Mouse (Mus musculus): ENCODE results near the gene Alb.

Gene Alb

DNA sequence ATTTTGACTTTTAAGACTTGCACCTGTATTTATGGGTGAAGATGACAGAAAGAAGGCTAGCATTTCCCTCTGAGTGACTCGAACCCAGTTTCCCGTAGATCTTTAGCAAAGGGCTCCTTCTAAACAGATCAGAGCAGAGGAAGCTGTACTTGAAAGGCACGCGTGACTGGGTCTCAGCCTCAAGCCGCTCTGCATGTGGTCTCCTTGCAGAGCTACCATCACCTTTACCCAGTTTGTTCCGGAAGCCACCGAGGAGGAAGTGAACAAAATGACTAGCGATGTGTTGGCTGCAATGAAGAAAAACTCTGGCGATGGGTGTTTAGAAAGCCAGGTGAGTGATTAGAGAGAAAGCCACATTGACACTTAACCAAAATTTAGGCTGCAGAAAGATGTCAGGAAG, 31.7 kb downstream of the Alb start:
- DNase-seq (ENCODE audit: low read depth, low spot score): no peak

DNA sequence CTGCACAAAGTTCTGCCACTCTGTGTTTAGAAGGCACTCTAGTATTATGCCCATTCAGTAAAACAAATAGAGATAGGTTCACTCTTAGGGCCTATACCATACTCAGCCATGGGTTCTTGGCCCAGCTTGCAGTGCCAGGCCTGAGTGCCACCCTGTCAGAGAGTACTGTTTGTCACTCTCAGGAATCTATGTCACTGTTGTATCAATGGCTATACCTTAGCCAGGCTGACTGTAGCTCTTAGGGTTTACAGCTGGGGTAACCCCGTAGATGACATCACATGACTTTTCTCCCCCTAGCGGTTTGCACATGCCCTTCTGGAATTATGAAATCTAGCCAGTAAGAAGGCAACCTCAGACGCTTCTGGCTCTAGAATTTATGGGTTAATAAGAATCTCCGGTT, 33.6 kb downstream of the Alb start:
- no peak for DNase-seq (ENCODE audit: low read depth, low spot score)

DNA sequence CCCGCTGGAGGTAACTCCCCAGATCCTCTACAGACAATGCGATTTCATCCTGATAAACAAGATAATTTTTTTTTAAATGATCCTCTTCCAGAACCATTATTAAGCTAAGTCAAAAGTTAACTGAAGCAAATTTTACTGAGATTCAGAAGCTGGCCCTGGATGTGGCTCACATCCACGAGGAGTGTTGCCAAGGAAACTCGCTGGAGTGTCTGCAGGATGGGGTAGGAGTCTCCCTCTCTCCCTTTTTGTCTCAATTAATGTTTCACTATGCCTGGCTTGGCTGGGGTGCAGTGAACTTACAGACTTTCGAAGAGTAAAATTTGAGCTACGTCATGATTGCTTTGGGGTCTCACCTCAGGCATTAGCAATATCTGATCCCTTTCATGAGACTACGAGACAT, 38.8 kb downstream of the Alb start:
- DNase-seq (ENCODE audit: low read depth, low spot score): no peak

DNA sequence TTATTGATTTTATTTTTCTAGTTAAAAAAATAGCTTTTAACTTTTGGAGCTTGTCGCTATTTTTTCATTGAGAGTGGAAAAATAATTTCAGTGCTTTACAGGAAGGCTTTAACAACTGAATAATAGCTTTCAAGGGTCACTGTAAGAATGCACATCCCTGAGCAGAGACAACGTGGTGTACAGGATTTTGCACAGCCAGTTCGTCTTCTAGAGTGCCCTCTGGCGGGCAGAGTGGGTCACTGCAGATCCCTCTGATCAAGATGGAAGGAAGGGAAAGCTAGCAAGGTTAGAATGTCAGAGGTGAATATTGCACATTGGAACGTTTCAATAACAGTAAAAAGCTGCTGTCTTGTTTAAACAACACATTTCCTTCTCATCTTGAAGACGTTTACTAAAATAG, 40.0 kb downstream of the Alb start:
- DNase-seq (ENCODE audit: low read depth, low spot score): no peak

DNA sequence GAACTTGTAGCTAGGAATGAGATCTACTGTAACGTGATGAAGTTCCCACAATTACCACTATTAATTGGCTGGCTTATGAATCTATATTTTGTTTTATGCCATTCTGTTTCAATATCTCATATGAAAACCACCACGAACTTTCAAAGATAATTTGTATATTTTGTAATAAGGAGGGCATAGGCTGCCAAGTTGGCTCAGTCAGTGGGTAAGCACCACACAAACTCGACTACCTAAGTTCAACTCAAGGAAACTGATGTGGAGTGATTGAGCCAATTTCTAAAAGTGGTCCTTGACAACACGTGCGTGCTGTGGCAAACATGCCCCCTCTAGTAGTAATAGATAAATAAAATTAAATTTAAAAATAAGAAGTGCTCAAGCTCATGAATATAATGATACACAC, 41.1 kb downstream of the Alb start:
- DNase-seq (ENCODE audit: low read depth, low spot score): no peak

DNA sequence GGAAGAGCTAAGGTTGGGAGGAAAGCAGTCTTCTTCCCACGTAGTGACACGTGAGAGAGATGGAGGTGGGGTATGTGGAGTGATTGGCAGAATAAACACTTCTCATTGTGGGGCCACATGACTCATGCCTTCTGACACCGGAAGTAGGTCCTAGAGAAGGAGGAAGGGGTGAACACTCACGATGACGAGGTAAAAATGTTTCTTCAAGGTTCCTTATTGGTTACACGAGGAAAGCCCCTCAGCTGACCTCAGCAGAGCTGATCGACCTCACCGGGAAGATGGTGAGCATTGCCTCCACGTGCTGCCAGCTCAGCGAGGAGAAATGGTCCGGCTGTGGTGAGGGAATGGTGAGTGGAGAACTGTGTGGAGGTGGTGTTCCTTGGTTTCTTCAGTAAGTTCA, 44.0 kb downstream of the Alb start:
- DNase-seq (ENCODE audit: low read depth, low spot score): no peak

DNA sequence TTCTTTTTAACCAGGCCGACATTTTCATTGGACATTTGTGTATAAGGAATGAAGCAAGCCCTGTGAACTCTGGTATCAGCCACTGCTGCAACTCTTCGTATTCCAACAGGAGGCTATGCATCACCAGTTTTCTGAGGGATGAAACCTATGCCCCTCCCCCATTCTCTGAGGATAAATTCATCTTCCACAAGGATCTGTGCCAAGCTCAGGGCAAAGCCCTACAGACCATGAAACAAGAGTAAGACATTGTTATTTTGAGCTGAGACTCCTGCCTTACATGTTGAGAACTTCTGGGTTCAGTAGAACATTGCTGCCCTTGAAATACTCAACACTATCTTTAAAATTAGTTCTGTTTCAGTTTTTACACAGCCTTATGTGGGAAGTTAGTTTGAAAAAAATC, 45.8 kb downstream of the Alb start:
- DNase-seq (ENCODE audit: low read depth, low spot score): no peak

DNA sequence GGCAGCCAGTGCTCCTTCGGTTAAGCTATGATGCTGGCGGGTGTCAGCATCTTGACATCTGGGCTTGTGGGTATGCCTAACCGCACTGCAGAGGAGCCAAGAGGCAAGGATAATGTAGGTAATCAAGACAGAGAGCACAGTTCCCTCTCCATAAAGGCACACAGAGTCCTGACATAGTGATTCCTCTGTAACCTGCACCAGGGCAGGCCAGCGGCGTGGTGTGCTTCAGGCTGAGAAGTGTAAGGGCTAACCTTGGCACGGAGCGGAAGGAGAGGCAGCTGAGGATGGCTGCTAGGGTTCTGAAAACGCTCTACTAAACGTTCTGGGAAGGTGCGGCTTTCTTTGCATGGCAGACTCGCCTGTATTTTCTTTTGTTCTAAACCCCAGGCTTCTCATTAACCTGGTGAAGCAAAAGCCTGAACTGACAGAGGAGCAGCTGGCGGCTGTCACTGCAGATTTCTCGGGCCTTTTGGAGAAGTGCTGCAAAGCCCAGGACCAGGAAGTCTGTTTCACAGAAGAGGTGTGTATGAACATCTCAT, 46.8 kb downstream of the Alb start:
- DNase-seq (ENCODE audit: low read depth, low spot score): no peak

DNA sequence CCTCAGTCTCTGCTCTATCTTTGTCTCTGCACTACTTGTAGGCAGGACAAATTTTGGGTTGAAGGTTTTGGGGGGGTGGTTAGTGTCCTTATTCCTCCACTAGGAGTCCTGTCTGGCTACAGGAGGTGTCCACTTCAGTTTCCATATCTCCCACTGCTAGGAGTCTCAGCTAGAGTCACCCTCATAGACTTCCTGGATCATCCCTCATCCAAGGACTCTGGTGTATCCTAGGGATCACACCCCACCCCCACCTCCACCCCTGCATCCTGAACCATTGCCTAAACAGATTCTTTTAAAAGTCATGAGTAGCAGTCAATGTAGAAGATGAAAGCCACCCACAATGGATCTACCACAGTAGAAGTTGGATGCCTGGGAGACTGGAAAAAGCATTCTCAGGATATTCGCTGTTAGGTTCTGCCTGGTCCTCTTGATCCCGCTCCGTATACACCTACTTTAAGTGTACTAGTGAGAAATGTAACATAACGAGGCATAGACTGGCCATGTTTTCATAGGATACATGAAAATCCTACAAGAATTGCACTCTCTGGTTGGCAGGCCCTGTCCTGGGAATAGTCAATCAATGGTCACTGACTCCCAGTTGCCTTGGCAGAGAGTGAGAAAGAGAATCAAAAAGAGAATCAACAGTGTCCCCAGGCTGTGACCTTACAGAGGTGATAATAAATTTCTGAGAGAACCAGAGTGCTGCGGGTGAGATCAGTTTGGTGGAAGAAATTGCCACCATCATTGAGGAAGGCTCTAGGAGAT, 49.3 kb downstream of the Alb start:
- no peak for DNase-seq (ENCODE audit: low read depth, low spot score)

DNA sequence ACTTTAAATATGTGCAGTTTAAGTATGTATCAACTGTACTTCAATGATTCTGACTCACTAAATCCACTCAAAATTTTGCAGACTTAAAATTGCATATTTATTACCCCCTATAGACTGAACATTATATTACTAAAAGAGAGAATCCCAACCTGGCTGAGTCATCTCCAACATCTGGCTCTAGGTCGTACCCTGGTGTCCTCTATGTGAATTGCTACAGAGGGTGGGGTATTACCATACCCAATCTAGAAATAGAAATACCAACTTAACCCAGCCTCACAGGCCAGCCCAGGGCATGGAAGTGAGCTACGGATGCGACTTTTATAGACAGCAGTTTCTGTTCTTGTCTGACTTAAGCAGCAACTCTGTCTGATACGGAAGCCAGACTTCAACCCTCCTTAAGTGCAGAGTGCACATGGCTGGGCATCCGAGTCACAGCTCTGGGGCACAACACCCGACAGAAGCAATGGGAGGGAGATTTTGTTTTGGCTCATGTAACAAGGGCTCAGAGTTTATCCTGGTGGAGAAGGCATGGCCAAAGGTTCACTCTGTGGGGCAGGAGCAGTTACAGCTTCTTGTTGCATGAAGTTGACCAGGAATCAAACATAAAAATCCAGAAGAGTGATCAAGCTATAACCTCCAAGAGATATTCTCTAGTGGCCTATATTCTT, 51.7 kb downstream of the Alb start:
- no peak for DNase-seq (ENCODE audit: low read depth, low spot score)

DNA sequence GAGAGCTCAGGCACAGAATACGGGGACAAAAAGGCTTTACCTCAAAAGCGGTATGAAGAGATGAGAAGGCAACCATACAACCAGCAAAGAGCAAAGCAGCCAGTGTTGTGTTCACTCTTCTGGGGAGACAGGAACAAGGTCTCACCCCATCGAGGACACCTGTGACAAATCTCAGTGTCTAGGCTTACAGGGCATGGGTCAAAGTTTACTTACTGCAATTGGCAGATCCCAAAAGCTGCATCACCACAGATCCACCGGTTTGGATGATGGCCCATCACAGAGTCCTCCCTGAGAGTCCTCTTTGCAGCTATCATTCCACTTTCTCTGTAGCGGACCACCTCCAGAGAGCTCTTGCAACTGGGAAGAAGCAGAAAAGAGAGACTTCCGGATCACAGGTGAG, 54.9 kb downstream of the Alb start:
- no peak for DNase-seq (ENCODE audit: low read depth, low spot score)

DNA sequence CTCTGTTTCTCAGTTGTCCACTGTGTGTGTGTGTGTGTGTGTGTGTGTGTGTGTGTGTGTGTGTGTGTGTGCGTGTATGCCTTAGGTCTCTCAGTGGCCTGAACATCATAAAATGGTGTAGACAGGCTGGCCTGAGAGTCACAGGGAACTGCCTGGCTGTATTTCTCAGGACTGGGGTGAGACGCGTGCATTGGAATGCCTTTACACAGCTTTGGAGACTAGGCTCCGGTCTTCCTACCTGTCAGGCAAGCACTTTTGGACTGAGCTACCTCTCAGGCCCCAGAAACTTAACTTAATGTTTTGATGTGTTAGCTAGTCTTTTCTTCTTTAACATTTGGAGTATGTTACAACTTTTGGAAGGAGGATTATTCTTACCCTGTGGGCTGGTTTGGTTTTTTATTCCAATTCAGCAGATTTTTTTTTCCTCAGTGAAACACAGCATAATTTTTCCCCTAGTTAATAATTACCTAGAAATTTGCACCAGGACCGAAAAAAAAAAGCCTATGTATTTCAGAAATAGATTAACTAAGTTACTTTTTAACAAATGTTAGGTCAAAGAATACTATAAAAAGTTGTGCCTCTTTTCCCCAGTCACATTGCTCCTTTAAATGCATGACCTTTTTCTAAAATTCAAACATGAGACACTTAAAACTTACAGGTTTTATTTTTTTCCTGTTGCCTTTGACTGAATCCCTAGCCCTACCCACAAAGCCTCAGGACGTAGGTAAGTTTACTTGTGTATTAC, 57.8 kb downstream of the Alb start, which contains the start of gene Afm:
TSS of gene Afm (plus strand) at position 577 of the 745 bp plus-strand sequence.
- no peak for DNase-seq (ENCODE audit: low read depth, low spot score)
